Mouse (Mus musculus) c-Kit-positive CD71-positive TER-119-negative erythroid progenitor cells, embryonic 14.5 days (primary cell): ENCODE results near the gene Tbc1d14.

Experiments
- DNase-seq: peaks from one replicate; pipeline ENCODE4 v3.0.0-alpha.2; 2013; ENCODE audit warnings: low read depth

Gene Tbc1d14

DNA sequence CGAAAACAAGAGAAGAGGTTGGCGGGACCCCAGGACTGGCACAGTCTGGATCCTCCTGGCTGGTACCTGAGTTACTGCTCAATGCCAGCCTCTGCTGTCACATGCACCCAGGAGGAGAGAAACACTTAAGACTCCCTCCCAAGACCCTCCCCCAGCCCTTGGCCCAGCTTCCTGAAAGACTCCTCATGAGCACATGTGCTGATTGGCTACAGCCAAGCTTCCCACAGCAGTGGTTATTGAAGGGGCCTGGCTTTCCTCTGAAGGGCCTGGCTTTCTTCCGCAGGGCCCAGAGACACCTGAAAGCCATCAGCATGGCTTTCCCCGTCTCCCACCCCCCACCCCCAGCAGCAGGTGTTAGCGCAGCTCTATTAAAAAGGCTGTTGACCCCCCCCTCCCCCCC is at the start of gene Tbc1d14:
TSS of gene Tbc1d14 (minus strand) at position 101 of the 400 bp plus-strand sequence.
- no peak for DNase-seq

DNA sequence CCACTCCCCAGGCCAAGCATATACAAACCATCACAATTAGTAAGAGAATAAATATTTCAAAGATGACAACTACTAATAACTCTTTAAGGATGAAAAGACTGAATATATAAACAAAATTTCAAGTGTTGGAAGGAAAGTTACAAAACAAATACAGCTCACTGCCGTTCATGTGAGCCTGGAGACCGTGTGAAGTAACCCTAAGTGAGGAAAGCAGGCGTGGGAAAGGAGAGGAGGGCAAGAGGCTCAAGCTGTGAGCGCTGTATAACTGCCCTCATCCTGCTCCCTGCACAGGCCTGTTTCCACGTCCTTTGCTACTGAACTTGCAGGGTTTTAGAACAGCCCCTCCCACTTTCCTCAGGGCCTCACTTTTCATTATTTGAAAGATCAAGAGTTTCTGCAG is 32.5 kb upstream of the Tbc1d14 start:
- DNase-seq: no peak

DNA sequence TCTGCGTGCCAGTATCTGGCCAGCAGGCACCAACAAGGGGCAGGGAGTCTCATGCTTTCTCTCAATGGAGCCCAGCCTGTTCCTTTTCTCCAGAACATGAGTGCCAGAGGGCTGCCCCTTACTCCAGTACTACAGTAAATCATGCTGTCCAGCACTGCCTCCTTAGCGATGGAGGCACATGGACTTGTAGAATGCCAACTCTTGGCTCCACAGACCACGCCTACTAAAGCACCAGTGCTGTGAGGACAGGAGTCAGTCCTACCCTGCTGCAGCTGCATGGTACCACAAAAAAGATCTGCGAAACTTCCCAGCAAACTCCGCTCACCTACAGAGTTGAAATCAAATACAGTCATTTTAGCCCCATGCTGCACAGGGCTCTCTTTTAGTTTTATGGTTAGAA is 30.6 kb upstream of the Tbc1d14 start:
- DNase-seq: no peak

DNA sequence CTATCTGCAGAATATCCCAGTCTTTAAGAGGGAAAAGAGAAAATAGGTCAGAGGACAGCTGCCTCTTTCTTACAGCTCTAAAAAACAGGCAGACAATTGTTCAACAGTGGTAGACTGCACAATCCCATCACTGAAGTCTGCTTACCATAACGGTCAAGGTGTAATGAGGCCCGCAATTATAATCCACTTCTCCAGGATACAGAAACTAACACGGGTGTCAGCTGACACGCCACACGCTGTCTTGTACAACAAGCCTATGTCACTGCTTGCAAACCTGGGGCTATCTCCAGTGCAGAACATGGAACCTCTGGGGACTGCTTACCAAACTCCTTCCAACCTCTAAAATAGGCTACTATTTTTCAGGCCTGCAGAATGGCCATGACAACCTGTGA is 28.0 kb upstream of the Tbc1d14 start:
- DNase-seq: no peak

DNA sequence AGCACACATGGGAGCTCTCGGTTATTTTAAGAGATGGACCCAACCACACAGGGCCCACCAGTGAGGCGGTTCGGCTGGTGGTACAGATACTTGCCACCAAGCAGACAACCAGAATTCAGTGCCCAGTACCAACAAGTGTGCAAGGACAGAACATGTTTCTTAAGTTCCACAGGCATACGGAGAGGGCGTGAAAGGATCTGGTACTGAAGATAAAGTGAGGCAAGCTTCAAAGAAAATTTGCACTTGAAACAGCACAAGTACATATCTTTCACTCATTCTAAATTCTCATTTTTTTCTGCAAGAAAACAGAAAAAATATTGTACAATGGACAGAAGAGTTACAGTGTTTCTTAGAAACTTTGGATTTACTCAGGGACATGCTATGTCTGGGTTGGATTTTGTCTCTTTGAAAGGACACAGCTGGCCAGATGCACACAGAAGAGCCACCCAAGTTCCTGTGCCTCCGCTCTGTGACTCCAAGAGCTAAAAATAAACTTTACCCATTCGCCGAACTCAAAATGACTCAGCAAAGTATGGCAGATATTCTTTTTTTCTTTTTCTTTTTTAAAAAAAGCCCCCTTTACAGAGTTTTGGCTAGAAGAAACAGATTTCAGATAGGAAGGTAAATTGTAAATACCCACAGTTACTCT is 27.5 kb upstream of the Tbc1d14 start:
- peak; percentile 81 for DNase-seq

DNA sequence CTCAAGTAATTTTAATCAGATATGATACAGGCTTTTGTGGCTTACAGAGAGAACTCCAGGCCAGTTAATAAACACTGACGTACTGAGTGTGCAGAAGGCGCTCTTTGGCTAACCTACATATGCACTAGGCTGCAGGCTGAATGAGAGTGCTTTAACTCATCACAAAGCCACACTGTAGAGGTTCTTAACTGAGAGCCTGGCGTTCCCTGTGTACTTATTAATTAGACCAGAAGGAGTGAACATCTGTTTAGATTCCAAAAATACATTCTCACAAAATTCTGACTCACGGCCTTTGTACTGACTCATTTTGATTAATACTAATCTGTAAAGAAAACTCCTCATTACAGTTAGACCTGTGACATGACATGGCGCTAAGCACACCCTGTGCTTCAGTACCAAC is 25.8 kb upstream of the Tbc1d14 start:
- no peak for DNase-seq

DNA sequence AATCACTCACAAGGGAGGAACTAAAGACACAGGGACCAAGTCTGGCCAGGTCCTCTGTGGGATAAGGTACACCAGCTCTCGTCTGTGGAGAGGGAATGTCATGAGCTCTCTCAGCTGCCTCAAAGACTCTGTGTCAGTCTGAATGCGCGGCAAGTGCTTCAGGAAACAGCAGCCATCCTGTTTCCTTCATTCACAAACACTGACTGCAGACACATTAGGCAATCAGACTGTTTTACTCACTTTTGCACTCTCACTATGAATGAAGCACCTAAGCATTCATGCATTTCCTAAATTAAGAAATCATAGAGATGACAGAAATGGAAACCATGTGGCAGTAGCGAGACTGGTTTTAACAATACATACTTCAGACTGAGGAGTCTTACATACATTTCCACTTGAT is 25.3 kb upstream of the Tbc1d14 start:
- DNase-seq: no peak

DNA sequence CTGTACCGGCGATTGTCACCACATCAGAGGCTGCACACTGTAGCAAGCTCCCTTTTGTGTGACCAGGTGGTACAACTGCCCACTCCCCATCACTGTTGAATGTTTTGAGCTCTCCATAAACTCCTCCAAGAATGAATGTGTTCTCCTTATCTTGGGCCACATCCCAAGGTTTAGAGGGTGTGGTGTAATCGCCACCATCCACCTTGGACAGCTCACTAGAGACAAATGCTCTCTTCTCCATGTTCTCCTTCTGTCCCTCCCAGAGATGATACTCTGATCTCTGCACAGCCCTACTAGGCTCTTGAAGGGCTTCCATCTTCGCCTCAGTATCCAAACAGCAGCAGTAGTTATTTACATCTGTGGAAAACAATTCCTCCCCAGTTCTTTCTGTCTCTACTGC is 21.0 kb upstream of the Tbc1d14 start:
- peak; percentile 48 for DNase-seq

DNA sequence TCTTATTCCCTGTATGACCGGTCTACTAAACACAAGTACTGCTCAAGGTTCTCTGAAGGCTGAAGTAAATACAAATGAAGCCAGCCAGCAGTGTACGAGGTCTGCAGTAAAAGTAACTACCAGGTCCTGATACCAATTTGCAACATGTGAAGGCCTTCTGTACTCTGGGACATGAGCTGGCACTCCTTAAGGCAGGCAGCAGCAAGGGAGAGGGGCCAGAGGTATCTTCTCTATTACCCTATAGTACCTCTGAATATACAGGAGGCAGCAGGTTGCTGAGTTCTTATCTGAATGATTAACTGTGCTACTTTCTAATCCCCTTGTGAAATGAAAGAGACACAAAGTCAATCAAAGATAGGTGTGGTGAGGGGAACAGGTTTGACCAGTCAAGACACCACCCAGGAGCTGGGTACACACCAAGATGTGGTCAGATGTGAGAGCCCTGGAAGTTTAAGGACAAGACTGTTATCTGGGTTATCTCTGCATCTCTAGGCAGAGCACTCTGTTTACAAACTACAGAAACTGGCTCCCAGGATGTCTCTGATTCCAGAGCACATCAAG is 15.9 kb upstream of the Tbc1d14 start:
- no peak for DNase-seq

DNA sequence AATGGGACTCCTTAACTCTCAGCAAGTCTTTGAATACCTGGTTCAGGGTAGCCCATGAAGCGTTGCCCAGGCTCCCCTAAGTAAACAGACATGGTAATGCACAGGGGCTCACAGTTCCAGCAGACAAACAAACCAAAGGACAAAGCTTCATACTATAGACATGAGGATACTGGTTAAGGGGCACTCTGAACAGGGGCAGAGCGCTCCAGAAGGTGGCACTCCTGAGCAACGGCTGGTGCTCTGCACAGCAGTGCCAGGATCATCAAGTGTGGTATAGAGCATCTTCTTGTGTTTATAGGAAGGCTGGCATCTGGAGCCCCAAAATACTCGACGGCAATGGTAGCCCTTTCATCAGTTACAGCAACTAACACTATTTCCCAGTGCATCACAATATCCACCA is 10.0 kb upstream of the Tbc1d14 start:
- peak; percentile 30 for DNase-seq

DNA sequence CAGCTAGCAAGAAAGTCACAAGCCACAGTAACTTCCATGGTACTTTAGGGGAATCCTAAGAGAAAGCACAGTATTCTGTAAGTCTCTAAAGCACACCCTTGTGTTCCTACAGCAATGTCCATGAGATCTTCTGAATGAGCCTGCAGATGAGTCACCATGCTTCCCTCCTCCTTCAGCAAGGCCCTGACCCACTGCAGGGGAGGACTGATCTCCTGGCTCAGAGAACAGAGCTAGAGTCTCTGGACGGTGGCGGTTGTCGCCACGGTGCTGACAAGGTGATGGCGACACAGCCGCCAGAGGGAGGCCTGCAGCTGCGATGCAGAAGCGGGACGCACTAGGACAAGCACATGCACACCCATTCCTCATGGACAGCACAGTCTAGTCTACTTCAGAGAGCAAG is 9.0 kb upstream of the Tbc1d14 start:
- DNase-seq: no peak

DNA sequence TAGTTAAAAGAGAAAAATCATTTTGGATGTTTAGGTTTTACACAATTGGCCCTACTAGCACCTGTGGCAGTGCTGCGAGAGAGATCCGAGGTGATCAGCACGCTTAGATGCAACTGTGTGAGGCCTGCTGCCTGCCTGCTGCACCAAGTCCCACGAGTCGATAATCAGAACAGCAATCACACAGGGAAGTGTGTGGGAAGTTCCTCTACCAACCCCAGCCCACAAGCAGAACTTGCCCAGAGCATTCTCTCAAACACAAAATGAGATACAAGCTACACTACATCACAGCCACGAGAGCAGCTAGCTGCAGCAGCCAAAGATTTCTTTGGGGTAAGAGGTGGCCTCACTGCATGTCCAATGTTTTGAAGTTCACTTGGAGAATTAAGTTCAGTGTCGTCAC is 8.4 kb upstream of the Tbc1d14 start:
- DNase-seq: no peak

DNA sequence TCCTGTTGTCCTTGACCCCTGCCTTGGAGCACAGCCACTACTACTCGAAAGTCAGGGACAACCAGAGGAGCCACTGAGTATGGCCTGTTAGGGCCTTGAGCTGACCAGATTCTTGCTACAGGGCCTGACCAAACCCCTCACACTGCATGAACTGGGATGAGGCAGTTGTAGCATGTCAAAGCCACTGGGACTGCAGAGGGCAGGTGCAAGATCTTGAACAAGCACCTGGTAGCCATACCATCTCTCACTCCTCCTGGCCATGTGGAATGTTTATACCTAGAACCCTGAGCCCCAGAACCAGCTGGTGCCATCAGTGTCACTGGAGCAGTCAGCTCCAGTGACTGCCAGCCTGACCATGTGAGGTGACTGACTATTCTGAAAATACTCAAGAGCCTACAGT is 5.8 kb upstream of the Tbc1d14 start:
- DNase-seq: no peak

DNA sequence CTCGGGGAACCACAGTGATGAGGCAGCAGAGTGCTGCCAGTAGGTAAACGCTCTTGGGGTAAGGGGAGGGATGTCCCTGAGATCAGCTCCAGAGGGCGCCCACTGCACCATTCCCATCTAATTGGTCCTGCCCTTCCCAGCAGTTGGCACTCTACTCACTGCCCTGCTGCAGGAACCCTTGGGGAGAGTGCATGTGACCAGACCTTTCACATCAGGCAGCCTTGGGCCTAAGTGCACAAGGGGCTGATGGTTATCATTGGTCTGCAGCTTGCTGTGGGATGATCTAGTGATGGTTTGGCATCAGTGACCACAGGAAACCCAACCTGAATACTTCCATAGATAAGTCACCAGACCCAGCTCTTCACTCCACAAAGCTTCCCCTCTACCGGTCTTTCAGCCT is 4.6 kb upstream of the Tbc1d14 start:
- no peak for DNase-seq

DNA sequence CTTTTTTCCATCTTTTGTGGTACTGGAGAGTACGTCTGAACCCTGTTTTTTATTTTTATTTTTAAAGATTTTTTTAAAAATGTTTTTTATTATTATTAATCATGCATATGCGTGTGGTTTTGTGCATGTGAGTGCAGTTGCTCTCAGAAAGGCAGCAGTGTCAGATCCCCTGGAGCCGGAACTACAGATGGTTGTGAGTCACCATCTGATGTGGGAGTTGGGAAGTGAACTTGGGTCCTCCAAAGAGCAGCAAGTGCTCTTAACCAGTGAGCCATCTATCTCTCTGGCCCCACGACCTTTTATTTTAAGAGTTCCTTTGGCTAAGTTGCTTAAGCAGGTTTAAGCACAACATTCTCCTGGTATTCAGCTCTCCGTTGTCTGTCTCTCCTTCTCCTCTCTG is 3.1 kb upstream of the Tbc1d14 start:
- no peak for DNase-seq

DNA sequence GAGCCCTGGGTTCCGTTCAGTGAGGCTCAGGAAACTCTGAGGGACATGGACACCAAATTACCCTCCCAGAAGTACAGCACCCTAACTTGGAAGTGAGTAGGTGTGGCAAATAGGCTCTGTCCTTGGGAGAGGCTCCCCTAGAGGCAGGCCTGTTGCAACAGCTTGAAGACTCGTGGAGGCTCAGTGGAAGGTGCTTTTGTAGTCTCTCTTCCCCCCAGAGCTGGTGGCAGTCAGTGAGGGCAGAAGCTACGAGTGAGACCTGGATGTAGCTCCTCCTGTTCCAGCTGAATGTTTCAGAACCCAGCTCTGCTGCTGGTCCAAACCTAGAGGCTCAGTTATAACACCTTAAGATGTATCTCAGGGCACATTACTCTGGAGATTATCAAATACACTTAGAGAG is 2.0 kb upstream of the Tbc1d14 start:
- no peak for DNase-seq

DNA sequence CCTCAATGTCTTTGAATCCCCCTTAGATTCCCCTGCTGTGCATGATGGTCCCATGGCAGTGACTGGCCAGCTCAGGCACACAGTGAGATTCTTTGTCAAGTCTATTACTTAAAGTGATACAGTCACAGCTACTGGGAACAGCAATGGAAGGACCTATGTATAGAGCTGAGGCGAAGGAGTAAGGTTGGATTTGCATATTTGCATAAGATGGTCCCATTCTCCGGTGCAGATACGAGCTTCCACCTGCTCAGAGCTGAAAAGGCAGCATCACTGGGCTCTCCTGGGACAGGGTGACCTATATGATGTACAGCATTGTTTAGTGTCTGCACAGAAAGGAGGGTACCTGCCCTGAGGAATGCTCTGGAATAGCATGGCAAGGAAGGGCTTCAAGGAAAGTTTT is 1.3 kb upstream of the Tbc1d14 start:
- DNase-seq: no peak

DNA sequence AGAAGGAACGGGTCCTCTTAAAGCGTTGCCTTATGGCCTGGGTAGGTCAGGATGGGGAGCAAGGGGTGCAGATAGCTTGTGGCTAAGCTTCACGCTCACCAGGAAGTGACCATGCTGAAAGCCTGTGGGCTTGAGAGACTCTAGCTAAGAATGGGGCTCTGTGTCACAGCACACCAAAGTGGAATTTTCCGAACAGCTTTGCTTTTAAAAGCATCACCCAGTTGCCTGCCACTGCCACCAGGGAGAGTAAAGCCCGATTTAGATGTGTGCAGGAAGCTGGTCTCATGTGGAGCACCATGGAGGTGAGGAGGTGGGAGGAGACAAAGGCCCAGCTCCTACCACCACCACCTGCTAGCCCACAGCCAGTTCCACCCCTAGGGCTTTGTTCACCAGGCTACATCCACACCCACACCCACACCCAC is 2.6 kb downstream of the Tbc1d14 start:
- no peak for DNase-seq

DNA sequence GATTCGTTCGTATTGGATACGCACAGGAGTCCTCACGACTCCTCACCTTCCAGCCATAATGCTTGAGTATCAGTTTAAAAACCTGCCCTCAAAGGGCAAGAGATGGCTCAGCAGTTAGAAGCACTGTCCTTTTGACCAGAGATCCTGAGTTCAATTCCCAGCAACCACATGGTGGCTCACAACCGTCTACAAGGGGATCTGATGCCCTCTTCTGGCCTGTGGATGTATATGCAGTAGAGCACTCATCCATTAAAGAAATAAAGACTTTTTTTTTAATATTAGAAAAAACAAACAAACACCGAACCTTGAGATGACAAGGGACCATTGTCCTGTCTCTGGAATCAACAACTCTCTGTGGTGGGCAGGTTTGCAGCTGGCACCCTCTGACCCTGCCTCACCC is 8.8 kb downstream of the Tbc1d14 start:
- DNase-seq: no peak

DNA sequence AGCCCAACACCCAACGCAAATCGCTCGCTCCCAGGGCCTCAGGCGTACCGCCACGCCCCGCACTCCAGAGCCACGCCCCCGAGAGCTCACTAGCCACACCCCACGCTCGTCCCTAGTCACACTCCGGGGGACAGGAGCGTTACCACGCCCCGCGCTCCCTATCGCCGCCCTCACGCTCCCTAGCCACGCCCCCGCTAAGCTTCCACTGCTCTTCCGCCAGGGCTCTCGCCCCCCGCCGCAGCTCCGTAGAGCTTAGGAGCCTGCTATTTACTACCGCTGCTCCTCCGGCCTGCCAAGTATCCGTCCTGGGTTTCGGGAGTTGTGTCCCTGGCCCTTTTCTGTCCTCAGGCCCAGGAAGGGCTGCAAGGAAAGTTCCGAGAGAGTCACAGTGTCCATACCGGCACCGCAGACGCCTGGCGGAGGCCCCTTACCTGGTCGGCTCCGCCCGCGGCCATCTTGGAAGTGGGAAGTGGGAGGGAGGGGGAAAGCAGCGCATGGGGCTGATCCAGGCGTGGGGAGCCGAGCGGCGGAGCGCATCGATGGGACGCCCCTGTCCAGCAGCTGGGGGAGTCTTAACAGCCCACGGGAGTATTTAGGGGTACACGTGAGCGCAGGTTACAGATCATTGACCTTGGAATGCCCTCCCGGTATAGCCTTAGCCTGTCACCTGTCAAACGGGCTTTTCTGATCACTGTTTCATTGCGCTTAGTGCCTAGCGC is 11.0 kb downstream of the Tbc1d14 start:
- peak; percentile 99 for DNase-seq

DNA sequence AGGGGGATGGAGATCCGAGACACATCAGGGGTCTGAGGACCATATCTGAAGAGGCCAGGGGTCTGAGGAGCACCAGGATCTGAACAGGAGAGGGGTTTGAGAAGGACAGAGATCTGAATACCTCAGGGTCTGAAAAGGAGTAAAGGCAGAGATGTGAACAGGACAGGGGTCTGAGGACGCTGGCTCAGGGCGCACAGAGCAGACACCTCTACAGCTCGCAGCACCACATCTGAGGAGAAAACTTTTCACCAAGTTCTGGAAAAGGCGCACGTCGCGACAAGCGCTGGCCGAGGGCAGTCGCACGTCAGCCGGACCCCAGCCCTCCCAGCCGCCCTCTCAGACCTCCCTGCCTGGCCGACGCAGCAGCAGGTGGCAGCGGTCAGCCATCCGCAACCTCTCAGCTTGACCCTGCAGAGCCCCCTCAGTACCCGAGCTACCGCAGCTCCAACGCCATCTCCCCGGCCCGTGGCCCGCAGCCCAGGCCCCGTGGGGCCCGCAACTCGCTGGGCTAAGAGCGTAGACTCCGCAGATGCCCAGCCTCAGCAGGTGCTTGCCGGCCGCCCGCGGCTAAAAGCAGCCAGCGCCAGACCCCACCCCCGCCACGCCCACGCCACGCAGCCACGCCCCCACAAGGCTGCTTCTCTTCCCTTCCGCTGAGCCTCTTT is 11.7 kb downstream of the Tbc1d14 start:
- no peak for DNase-seq

DNA sequence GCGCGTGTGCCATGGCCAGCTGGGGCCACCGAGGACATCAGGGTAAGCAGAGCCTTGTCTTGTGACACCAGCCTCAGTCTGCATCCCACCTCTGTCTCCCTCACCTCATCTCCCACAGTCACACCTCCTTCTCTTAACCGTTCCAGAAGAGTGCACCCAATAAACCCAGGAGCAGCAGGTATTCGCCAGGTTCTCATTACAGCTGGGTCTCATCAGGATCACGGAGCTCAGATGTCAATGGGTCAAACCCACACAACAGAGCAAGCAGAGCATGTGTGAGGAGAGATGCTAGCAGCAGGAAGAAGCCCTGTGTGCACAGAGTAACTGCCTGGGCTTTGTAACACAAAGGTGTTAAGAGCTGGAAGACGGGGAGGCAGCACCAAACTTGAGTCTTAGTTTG is 13.1 kb downstream of the Tbc1d14 start:
- DNase-seq: no peak

DNA sequence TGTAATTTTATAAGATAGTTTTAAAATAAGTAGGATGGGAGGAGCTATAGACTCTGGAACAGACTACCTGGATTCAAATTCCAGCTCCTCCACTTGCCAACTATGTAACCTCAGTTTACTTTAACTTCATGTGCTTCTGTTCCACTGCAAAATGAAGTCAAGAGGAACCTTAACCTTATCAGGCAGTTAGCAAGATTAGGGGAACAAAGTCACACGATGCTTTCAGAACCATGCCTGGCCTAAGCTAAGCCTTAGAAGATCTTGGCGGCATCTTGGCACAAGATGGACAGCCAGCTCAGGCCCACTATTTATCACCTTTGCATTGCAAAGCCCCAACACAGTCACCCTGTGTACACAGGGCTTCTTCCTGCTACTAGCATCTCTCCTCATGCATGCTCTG is 14.1 kb downstream of the Tbc1d14 start:
- no peak for DNase-seq
